Mouse (Mus musculus) layer of hippocampus, adult 2 months (tissue): ENCODE measurements at regions not wholly inside any gene's neighbourhood (a gene's known extent, or its start where the extent isn't known, plus 50 kb on each side); places are given as distances from the start of the nearest gene placed in this dataset.

Experiments used
- DNase-seq, 2 experiments: peaks; one replicate each; pipeline ENCODE4 v3.0.0; 2022; ENCODE audit warnings: low spot score in 2 of 2
- H3K27ac ChIP-seq: fragments of 200-600 bp; 2 replicates; pipeline ENCODE4 v1.8.1; 2022
- H3K4me3 ChIP-seq: fragments of 200-600 bp; 2 replicates; pipeline ENCODE4 v1.8.1; 2022; ENCODE audit warnings: mild to moderate bottlenecking
- CTCF ChIP-seq: fragments of 200-600 bp; conservative IDR thresholded peaks from 2 replicates; pipeline ENCODE4 v1.8.1; 2022; ENCODE audit warnings: antibody characterized with exemption, mild to moderate bottlenecking, moderate library complexity

DNA sequence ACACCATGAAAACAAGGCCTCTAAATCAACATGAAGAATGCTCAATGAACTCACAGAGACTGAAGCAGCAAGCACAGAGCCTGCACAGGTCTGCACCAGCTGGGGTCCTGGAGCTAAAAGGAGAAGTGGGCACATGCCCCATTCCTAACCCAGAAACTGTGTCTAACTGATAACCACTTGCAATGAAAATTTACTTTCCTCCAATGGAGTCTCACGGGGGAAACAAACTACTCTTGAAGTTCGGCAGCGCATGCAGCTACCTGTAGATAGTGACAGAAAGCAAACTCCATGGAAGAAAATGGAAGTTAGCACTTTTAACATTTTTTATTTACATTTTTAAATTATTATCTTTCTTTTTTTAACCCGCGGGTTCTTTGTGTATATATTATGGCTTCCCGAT lies 76.8 kb upstream of the Akap6 start:
- no peak for TF ChIP-seq CTCF
- no peak overlapping the region for H3K27ac ChIP-seq
- H3K4me3 ChIP-seq: no peak overlapping the region
- no peak for DNase-seq

DNA sequence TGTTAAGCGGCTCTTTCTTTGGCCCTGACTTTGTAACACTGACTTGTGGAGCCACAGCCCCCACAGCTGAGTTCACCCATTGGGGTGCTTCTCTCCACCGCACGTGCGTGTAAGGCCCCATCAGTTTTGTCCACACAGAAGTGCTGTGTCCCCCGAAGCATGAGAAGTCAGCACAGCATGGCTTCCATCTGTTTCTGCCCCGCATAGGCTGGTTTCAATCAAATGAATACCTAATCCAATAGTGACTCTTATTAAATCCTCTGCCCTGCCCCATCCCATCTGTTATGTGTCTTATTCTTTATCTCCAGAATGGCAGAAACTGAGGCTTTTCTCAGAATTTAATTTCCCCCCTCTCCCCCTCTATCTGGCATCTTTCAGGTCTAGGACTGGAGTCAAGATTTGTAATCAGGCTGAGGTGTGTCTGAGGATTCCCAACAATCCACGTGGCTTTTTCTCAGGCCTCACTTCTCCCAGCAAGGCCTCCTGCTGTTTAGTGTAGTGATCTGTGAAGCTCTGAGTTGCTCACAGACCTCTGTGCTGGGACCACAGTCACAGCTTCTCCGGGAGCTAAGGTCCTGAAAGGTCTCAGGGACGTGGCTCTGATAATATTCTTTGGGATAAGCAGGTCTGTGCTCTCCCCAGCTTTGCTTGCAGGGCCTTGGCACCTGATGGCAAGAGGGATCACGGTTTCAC lies 75.6 kb upstream of the Akap6 start:
- Histone ChIP-seq H3K4me3 (no peak overlapping the region), H3K27ac (no peak overlapping the region)
- DNase-seq: no peak
- TF ChIP-seq CTCF: no peak

DNA sequence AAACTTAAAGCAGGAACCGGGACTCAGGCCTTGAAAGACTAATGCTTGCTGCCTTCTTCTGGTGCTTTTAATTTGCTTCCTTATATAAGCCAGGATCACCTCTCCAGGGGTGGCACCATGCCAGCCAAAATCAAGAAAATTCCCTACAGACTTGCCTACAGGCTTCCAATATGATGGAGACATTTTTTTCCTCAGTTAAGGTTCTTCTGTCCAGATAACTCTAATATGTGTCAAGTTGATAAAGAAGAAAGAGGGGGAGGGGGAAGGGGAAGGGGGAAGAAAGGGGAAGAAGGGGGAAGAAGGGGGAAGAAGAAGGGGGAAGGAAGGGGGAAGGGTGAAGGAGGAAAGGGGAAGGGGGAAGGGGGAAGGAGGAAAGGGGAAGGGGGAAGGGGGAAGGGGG lies 74.3 kb upstream of the Akap6 start:
- no peak for TF ChIP-seq CTCF
- DNase-seq: no peak
- no peak overlapping the region for H3K4me3 ChIP-seq
- no peak overlapping the region for H3K27ac ChIP-seq

DNA sequence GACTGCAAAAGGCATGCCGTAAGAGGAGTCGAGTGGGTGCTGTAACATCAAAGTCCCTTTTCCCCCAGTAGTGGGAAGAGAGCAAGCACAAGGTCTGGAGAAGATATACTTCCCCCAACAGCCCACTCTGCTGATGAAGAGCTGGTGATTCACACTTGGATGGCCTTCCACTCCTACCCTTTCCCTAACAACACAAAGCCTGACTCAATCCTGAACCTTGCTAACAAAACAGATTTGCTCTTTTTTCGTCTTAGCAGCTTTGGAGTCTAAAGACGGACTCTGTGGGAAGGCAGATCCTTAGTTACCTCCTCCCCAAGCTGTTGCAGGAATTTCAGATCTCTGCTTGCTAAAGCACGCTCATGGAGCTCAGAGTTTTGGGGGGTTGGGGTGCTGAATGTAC lies 70.4 kb upstream of the Akap6 start:
- Histone ChIP-seq H3K4me3 (no peak overlapping the region), H3K27ac (no peak overlapping the region)
- DNase-seq: peak in 1 of 2 experiments; percentile 37
- TF ChIP-seq CTCF: no peak

DNA sequence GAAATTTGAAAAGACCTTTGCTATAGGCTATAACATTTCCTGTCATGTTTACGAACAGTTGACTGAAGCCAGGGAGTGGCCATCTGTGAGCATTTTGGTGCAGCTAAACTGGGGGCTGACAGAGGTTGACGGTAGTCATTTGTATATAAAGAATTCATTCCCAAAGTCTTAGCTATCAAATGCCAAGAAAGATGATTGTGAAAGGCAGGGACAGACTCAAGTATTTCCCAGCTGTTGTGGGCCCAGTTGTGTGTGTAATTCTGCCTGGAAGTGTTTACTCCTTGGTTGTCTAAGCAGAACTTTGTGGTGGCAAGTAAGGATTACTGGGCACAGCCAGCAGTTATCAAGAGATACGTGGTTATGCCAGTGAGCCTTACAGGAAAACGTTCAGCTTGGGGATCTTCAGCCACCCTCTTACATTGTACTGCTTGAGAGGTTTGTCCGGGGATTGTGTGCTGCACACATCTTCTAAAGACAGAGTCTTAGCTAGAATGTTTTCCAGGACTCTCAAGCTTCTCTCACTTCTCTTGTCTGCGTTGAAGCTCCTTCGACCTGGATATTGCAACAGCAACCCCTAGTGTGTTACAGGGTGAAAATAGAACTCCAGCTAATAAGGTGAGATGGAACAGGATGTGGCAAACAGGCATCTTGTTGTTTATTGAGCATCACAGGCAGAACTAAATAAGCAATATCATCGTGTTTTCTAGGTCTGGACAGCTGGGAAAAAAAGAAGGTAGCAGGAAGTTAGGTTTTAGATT lies 63.9 kb upstream of the Akap6 start:
- no peak overlapping the region for H3K27ac ChIP-seq
- no peak overlapping the region for H3K4me3 ChIP-seq
- DNase-seq: no peak
- TF ChIP-seq CTCF: peak; percentile 41

DNA sequence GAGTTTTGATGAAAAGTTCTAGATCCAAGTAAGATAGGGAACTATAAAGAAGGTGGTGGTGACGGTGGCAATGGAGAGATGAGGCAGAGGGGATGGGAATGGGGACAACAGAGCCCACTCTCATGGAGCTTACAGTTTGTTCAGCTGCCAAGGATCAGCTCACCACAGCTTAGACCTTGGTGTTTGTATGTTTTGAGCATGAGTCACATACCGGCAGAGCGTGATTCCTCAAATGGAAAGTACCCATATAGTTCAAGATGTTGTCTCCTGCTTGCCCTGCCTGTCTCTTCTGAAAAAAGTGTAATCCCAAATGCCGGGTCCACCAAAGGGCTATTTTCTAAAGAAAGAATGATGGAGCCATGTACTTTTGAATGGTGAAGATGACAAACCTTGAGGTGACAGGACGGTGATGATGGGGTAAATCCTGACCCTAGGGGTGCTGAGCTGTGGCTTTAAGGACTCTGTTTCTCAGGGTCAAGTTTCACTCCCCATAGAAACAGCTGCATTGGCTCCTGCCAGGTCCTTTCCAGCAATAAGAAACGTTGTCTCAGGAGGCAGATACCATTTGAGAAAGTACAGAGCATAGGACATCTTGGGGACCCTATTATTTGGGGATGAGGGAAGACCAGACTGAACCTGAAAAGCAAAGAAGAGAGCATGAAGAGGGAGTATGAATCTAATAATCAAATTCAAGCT lies 62.8 kb upstream of the Akap6 start:
- H3K27ac ChIP-seq: no peak overlapping the region
- no peak for TF ChIP-seq CTCF
- no peak for DNase-seq
- no peak overlapping the region for H3K4me3 ChIP-seq

DNA sequence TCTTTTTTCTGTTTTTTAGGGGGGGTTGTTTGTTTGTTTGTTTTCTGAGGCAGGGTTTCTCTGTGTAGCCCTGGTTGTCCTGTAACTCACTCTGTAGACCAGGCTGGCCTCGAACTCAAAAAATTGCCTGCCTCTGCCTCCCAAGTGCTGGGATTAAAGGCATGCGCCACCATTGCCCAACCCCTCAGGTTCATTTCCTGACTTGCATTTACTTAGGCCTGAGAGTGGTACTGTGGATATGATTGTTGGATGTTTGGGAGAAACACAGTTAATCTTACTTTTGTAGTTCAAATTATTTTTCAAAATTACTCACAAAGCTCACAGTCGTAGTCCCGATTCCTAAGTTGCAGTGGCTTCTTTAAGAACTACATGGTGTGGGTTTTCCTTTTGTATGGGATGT lies 62.3 kb upstream of the Akap6 start:
- no peak for TF ChIP-seq CTCF
- Histone ChIP-seq H3K27ac (no peak overlapping the region), H3K4me3 (no peak overlapping the region)
- DNase-seq: no peak

DNA sequence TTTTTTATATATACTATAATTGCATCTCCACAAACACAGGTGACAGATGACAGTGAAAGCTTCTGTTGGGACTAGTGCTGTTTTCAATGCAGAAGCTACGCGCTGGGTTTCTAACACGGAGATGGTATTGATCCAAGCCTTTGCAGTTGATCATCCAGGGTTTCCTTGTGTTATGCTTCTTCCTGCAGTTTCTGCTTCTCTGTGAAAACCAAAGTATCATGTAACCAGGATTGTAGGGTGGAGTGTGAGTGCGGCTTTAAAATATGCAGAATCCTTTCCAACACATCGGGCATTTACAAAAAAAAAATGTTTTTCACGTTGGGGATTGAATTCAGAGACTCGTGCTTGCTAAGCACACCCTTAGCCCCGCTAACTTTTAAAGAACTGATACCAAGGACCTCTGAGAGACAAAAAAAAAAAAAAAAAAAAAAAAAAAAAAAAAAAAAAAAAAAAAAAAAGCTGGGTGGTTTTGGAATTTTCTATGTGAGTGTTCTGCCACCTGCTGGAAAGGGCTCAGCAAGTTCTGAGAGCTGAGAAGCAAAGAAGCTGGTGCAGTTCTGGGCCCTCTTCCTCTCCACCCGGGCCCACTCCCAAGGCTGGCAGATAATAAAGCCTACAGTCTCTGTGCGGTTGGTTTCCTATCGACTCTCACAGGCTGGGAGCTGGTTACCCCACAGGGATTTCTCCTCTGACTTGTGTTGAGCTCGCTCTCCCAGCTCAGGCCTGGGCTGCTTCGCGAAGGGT lies 61.5 kb upstream of the Akap6 start:
- H3K4me3 ChIP-seq: peak overlapping the region; percentile 51
- peak; percentile 83 for TF ChIP-seq CTCF
- peak overlapping the region; percentile 58; the same call in 1 of the 2 replicates for H3K27ac ChIP-seq
- peak; percentile 48 to 56 for DNase-seq

DNA sequence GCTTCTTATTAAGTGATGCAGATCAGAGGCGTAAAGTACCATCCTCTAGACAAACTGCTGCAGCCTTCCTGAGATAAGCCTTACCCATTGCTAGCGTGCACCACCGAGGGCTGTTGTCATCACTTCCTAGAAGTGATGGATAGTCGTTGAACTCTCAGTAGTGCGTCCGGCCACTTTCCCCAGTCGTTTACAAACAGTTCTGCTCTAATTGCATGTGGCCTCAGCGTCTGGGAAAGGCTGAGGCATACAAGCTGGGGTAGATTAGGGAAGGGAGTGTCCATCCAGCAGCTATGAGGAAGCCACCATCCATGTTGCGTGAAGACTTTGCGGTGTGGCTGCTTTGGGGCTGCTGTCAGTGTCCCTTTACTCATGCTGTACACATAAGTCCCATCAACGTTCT lies 60.7 kb upstream of the Akap6 start:
- DNase-seq: no peak
- TF ChIP-seq CTCF: no peak
- no peak overlapping the region for H3K27ac ChIP-seq
- H3K4me3 ChIP-seq: no peak overlapping the region

DNA sequence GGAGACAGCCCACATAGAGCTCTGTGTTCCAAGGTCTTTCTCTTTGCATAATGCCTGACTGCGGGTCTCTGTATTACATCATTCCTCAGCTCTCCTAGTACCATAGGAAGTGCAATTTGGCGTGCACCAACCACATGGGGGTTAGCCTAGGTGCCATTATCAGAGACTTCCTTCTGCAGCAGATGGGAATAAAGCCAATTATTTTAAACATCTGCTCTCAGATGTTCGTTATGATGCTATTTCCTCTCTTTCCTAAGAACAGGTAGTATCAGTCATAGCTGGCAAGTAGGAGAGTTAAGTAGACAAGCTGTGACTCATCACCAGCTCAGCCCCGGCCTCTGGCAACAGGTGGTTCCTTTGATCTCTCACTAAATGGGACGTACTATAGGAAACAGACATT lies 55.1 kb upstream of the Akap6 start:
- Histone ChIP-seq H3K27ac (no peak overlapping the region), H3K4me3 (no peak overlapping the region)
- no peak for DNase-seq
- TF ChIP-seq CTCF: no peak
